Mouse (Mus musculus) kidney, postnatal 0 days (tissue): ENCODE results near the gene Stub1. TPM values are rescaled to one million over a fixed set of nuclear protein-coding genes. Genes with fewer than 3 reads are reported as not detected.
A peak's percentile ranks its signal among the peaks of the same experiment; 100 is the strongest.

Experiments
- ATAC-seq: fragments of 200-750 bp; cut with Nextera tagmentation; replicated peaks from 2 replicates; pipeline ENCODE4 v1.8.0; 2017; ENCODE audit warnings: low read depth, moderate number of reproducible peaks, moderate TSS enrichment, moderate library complexity; ENCODE audit not compliant: low FRiP score
- DNase-seq: peaks from one replicate; pipeline ENCODE4 v3.0.0-alpha.2; 2016; ENCODE audit warnings: low spot score
- H3K27ac ChIP-seq: fragments of 300-500 bp; sonication (generic); 2 replicates; pipeline ENCODE4 v1.5.1; 2014; ENCODE audit warnings: mild to moderate bottlenecking
- H3K27me3 ChIP-seq: fragments of 300-500 bp; sonication (generic); 2 replicates; pipeline ENCODE4 v1.6.1; 2014; ENCODE audit warnings: low read length, mixed read lengths; ENCODE audit not compliant: insufficient read depth
- H3K36me3 ChIP-seq: fragments of 300-500 bp; sonication (generic); 2 replicates; pipeline ENCODE4 v1.6.1; 2014; ENCODE audit warnings: low read length, mixed read lengths; ENCODE audit not compliant: insufficient read depth
- H3K4me1 ChIP-seq: fragments of 300-500 bp; sonication (generic); replicated peaks from 2 replicates; pipeline ENCODE4 v1.6.1; 2014; ENCODE audit warnings: antibody characterized with exemption, low read length, mixed read lengths; ENCODE audit not compliant: insufficient read depth
- H3K4me2 ChIP-seq: fragments of 300-500 bp; sonication (generic); 2 replicates; pipeline ENCODE4 v1.6.1; 2014; ENCODE audit warnings: mild to moderate bottlenecking, low read length, moderate library complexity, mixed read lengths
- H3K4me3 ChIP-seq: fragments of 300-500 bp; sonication (generic); replicated peaks from 2 replicates; pipeline ENCODE4 v1.5.1; 2014; ENCODE audit warnings: low read depth, low read length
- H3K9ac ChIP-seq: fragments of 300-500 bp; sonication (generic); 2 replicates; pipeline ENCODE4 v1.6.1; 2014; ENCODE audit warnings: low read depth, low read length
- H3K9me3 ChIP-seq: fragments of 300-500 bp; sonication (generic); replicated peaks from 2 replicates; pipeline ENCODE4 v1.6.1; 2016; ENCODE audit warnings: low read length, inconsistent platforms, mixed read lengths
- CTCF ChIP-seq: IDR thresholded peaks from 2 replicates; pipeline ENCODE4 v1.5.1; 2016; ENCODE audit warnings: antibody characterized with exemption, low read depth, mild to moderate bottlenecking, moderate library complexity
- WGBS: fragments of 180-500 bp; shearing (Covaris S2); extraction: QIAGEN DNeasy Blood & Tissue Kit; methylation state at CpG from one replicate; pipeline ENCODE4 v1.1.7; 2014; 5-methylcytosine and 5-hydroxymethylcytosine counted together
- polyA plus RNA-seq: library from polyadenylated mRNA; unstranded; fragments of >200 nt; fragmentation: Nextera tagmentation; extraction: Ambion mirVana; gene quantifications from 2 replicates; pipeline ENCODE4 v1.2.1, GENCODE M21; 2015

The Stub1 gene
- polyA plus RNA-seq, 1 experiment from 2014 or later, result 267 TPM

DNA sequence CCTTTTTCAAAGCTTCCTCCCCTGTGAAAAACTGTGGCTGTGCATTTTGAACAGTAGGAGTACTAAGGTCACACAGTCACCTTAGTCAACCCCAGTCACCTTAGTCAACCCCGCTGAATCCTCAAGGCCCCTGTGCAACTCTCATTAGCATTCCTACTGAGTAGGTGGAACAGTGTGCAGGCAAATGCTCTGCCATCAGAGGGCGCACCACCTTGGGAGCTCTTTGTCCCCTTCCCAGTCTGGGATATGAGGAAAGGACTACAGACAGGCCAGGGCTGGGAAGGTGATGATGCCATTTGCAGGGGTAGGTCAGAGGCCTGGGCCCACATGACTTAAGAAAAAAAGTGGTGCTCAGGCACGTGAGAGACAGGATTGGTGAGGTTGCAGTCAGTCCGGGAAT is 46.1 kb upstream of the Stub1 start:
- peak; percentile 31 for DNase-seq
- H3K27me3 ChIP-seq, result no peaks in the 10 kb centered on the region
- H3K4me3 ChIP-seq, result no peak overlapping the region
- H3K4me1 ChIP-seq, result peaks cover 17% of the 10 kb centered on the region
- no peaks in the 10 kb centered on the region for H3K9me3 ChIP-seq
- TF ChIP-seq CTCF, result peak; percentile 62
- H3K27ac ChIP-seq, result no peak overlapping the region
- H3K4me2 ChIP-seq, result no peak overlapping the region
- 0 out of 2 replicates have a peak, but pooled peaks cover 21% of the 10 kb centered on the region for H3K36me3 ChIP-seq
- no peak overlapping the region for H3K9ac ChIP-seq
- 56% methylated on average over 4 of the region's 4 CpGs for WGBS
- no peak for ATAC-seq

DNA sequence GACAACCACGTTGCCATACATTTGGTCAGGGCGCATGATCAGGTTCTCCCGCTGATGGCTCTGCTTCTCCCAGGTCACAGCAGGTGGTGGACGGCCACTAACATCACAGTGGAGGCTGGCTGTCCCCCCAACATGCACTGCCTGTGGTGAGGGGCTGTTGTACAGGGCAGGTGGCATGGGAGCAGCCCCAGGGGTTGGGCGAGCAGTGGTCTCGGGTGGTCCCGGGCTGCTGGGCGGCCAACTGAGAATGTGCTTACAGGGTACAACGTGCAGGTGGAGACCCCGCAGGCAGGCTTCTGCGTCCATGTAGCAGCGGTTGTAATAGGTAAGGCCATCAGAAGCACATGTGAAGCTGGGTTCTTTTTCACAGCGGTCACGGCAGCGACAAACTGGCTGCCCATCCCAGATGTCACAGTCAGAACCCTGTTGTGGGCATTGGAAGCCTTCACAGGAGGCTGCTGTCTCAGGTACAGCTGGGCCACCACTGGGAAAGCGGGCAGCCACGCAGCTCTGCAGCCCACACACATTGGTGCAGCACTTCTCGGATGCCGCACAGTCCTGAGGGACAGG is 45.5 kb upstream of the Stub1 start:
- ATAC-seq, result no peak
- Histone ChIP-seq H3K4me2 (no peak overlapping the region), H3K4me1 (peaks cover 17% of the 10 kb centered on the region), H3K27ac (no peak overlapping the region), H3K27me3 (no peaks in the 10 kb centered on the region), H3K36me3 (0 out of 2 replicates have a peak, but pooled peaks cover 18% of the 10 kb centered on the region), H3K9ac (no peak overlapping the region), H3K4me3 (no peak overlapping the region), H3K9me3 (no peaks in the 10 kb centered on the region)
- TF ChIP-seq CTCF, result no peak
- WGBS, result 91% methylated on average over 19 of the region's 19 CpGs
- no peak for DNase-seq

DNA sequence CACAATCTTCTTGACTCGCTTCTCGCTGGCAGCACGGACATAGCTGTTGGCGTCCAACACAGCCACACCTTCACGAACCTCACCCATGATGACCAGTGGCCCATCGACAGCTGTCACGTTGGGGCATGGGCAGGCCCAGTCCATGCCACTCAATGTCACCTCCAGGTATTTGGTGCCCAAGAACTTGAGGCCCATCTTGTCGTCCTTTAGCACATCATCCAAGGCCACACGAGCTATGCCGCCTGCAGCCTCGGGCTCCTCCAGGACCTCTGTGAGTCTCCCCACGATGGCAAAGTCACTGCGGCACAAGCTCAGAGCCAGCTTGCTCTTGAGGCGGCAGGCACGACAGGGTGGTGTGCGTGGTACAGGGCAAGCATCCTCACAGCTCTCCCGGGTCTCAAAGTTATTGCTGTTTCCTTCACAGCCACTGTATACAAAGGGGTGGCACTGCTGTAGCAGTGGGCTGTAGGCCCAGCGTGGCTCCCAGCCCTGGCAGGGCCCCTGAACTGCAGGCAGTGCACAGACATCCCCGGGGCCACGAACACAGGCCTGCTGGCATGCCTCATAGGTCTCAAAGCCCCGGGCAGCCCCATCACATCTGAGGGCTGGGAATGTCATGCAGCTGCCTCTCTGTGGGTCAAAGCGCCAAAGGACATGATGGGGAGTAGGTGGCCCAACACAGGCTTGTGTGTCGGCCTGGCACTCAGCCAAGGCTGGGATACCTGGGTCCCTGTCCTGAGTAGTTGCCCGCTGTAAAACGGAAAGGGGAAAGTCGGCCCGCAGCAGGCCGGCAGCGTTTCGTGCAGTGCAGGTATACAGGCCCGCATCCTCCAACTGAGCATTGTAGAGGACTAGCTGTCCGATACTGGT is 44.8 kb upstream of the Stub1 start:
- no peak for TF ChIP-seq CTCF
- H3K4me2 ChIP-seq, result no peak overlapping the region
- no peaks in the 10 kb centered on the region for H3K27me3 ChIP-seq
- WGBS, result 93% methylated on average over 32 of the region's 32 CpGs
- no peak overlapping the region for H3K4me3 ChIP-seq
- DNase-seq (no peak), ATAC-seq (no peak)
- 0 out of 2 replicates have a peak, but pooled peaks cover 11% of the 10 kb centered on the region for H3K36me3 ChIP-seq
- H3K9ac ChIP-seq, result no peak overlapping the region
- peaks cover 17% of the 10 kb centered on the region for H3K4me1 ChIP-seq
- no peaks in the 10 kb centered on the region for H3K9me3 ChIP-seq
- H3K27ac ChIP-seq, result no peak overlapping the region

DNA sequence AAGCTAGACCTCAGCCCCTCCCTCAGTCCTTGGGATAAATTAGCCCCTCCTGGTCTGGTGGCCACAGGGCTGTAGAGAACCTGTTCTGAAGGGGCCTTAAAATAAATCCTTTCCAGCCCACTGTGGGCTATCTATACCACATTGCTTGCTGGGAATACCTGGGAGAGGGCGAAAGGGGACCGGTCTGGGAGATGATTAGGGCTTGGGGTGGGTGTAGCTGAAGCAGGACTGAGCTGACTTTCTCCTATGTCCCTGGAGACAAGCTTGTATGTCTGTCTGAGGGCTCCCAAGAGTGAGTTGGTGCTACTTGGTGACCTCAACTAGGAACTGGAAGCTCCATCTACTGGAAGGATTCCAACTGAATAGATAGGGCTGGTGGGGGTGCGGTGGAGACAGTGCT is 43.8 kb upstream of the Stub1 start:
- Histone ChIP-seq H3K36me3 (0 out of 2 replicates have a peak, but pooled peaks cover 11% of the 10 kb centered on the region), H3K9ac (no peak overlapping the region), H3K27me3 (no peaks in the 10 kb centered on the region), H3K9me3 (no peaks in the 10 kb centered on the region), H3K4me2 (no peak overlapping the region; the same call in 1 of the 2 replicates), H3K27ac (no peak overlapping the region), H3K4me3 (no peak overlapping the region), H3K4me1 (peaks cover 17% of the 10 kb centered on the region)
- DNase-seq (no peak), ATAC-seq (no peak)
- whole genome bisulfite sequencing, result 95% methylated on average over 3 of the region's 3 CpGs
- no peak for TF ChIP-seq CTCF

DNA sequence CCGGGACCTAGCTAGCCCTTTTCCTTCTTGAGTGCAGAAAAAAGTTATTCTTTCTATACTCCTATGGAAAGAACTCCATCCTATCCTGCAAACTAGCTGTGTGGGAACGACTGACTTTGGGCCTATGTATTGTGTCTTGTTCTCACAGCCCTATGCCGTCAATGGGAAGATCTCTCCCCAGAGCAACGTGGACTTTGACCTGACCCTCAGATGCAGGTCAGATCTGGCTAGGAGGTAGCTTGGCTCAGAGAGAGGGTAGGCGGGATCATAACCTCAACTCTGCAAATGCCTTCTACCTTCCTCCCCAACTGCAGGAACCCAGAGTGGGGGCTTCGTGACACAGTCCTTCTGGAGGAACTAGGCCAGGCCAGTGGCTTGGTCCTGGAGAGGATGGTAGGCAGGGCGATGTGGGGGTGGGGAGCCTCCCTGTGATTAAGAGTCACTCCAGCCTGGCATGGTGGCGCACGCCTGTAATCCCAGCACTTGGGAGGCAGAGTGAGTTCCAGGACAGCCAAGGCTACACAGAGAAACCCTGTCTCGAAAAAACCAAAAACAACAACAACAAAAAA is 43.2 kb upstream of the Stub1 start:
- Histone ChIP-seq H3K9ac (peak overlapping the region; percentile 57), H3K27ac (peak overlapping the region; percentile 84; the same call in 1 of the 2 replicates), H3K4me1 (peaks cover 17% of the 10 kb centered on the region), H3K9me3 (no peaks in the 10 kb centered on the region), H3K4me3 (peak overlapping the region; percentile 54), H3K27me3 (no peaks in the 10 kb centered on the region), H3K4me2 (peak overlapping the region; percentile 73), H3K36me3 (0 out of 2 replicates have a peak, but pooled peaks cover 11% of the 10 kb centered on the region)
- DNase-seq (no peak), ATAC-seq (no peak)
- TF ChIP-seq CTCF, result no peak
- WGBS, result 58% methylated on average over 10 of the region's 10 CpGs
